Mouse (Mus musculus): Measurements from ENCODE around the gene Olfr1410. TPM values are rescaled to one million over a fixed set of nuclear protein-coding genes. Genes with fewer than 3 reads are reported as not detected.
A peak's percentile ranks its signal among the peaks of the same experiment; 100 is the strongest.

The Olfr1410 gene
- polyA plus RNA-seq, 1 experiment from 2014 or later: not detected

DNA sequence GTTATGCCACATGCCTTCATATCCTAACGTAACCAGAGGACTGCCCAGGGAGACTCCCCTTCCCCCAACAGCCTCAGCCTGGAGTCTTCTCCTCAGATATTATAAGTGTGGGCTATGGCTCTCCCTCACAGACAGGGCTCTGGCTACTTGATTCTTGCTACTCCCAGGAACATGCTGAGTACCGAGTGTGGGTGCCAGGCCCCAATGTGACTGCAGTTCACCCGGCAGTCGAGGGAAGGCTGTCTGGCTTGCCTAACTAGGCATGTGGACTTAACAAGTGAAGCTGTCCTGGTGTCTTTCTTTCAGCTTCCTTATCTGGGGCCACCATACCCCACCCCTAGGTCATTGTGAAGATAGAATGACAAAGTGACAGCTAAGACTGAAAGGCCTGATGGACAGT, 38.1 kb downstream of the Olfr1410 start:
- 94% methylated on average over 4 of the region's 4 CpGs for WGBS
- no peak overlapping the region for H3K27ac ChIP-seq
- no peak for ATAC-seq

DNA sequence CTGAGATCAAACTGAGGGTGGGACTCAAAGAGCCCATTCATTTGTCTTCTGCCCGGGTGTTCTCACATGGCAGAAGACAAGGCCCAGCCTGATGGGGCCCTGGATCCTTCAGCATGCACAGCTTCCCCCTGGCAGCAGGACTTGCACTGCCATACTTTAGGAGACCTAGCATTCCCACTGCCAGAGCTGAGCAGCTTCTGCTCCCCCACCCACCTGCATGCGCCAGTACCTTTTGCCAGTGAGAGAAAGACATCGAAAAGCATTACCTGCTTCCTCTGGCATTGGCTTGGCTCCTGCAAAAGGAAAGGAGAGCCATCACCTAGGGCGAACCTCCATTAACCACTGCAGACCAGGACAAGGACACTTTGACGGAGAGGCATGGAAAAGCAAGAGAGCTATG, 39.3 kb downstream of the Olfr1410 start:
- WGBS: 85% methylated on average over 5 of the region's 5 CpGs
- no peak overlapping the region for H3K4me3 ChIP-seq (replicated peaks)
- H3K27me3 ChIP-seq: peaks cover 7% of the 10 kb centered on the region; the same call in 1 of the 2 replicates
- H3K36me3 ChIP-seq: no peaks in the 10 kb centered on the region
- H3K4me2 ChIP-seq (replicated peaks): no peak overlapping the region
- no peaks in the 10 kb centered on the region for H3K9me3 ChIP-seq
- H3K4me1 ChIP-seq (replicated peaks): peaks cover 26% of the 10 kb centered on the region
- ATAC-seq: no peak
- no peak overlapping the region for H3K27ac ChIP-seq
- H3K9ac ChIP-seq (replicated peaks): no peak overlapping the region

More for the DNA sequence above, 38.1 kb downstream of the Olfr1410 start:
- Histone ChIP-seq H3K9ac (replicated peaks) (0 out of 2 replicates have a peak overlapping the region, but pooled peaks have one; percentile 19), H3K36me3 (peaks cover 6% of the 10 kb centered on the region), H3K4me2 (replicated peaks) (no peak overlapping the region), H3K9me3 (no peaks in the 10 kb centered on the region), H3K27me3 (peaks cover 7% of the 10 kb centered on the region; the same call in 1 of the 2 replicates), H3K4me1 (replicated peaks) (peaks cover 36% of the 10 kb centered on the region), H3K4me3 (replicated peaks) (no peak overlapping the region)

DNA sequence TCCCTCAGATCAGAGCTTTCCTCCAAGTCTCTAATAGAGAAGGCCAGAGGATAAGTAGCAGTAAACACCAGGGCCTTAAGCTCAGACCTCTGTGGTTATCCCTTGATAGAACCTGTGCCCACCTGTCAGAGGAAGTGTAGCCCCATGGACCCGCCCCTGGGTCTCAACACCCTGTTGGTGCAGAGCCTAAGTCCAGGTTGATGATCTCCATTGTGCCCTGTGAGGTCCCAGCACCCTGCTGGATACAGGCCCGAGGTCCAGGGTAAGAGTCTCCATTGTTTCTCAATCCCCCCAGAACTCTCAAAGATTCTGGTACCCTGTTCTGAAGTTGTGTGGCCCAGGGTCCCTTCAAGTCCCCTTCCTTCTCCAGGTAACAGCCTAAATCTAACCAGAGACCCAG, 40.5 kb downstream of the Olfr1410 start:
- H3K4me1 ChIP-seq (replicated peaks): peaks cover 14% of the 10 kb centered on the region
- H3K9ac ChIP-seq (replicated peaks): peak overlapping the region; percentile 11; the same call in 1 of the 2 replicates
- no peak for ATAC-seq
- no peaks in the 10 kb centered on the region for H3K36me3 ChIP-seq
- no peak overlapping the region for H3K4me3 ChIP-seq (replicated peaks)
- no peak overlapping the region for H3K27ac ChIP-seq
- no peak overlapping the region for H3K4me2 ChIP-seq (replicated peaks)
- WGBS: 59% methylated on average over 2 of the region's 2 CpGs
- no peaks in the 10 kb centered on the region for H3K9me3 ChIP-seq
- peaks cover 7% of the 10 kb centered on the region; the same call in 1 of the 2 replicates for H3K27me3 ChIP-seq

DNA sequence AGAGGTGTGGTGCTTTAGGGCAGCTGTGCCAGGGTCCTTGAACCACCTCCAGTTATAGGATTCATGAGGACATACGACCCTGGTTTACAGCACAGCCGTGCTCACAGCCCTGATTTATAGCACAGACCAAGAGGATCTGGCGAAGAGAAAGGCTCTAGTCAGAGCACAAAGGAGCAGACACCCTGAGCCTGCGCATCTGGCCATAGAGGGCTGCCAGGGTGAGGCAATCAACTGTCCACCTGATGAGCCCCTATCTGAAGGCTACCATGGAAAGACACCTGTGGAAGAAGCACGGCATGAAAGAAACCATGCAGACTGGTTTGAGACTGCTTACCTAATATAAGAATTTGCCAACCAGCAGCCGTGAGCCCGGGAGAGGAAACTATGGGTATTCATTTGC, 41.0 kb downstream of the Olfr1410 start:
- ATAC-seq: no peak
- H3K36me3 ChIP-seq: no peaks in the 10 kb centered on the region
- no peak overlapping the region for H3K4me2 ChIP-seq (replicated peaks)
- H3K27me3 ChIP-seq: peaks cover 7% of the 10 kb centered on the region; the same call in 1 of the 2 replicates
- 84% methylated on average over 7 of the region's 7 CpGs for WGBS
- no peak overlapping the region for H3K4me3 ChIP-seq (replicated peaks)
- H3K9ac ChIP-seq (replicated peaks): peak overlapping the region; percentile 11; the same call in 1 of the 2 replicates
- H3K9me3 ChIP-seq: no peaks in the 10 kb centered on the region
- H3K4me1 ChIP-seq (replicated peaks): peaks cover 13% of the 10 kb centered on the region
- no peak overlapping the region for H3K27ac ChIP-seq

DNA sequence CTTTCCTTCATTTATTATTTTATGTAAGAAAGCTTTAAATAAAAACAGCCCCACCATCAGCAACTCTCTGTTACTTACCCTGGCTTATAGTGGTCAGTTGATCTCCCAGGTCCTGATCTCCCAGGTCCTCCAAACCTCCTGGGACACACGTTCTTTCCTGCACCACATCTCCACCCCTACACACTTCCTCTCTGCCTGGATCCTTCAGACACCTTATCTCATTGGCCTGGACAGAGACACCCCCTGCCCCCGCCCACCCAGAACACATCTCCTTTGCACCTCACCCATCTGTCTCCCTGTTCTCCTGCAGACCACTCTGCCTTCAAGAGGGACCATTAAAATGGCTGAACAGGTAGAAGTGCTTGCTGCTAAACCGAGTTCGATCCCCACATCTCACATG, 41.4 kb downstream of the Olfr1410 start:
- Histone ChIP-seq H3K36me3 (no peaks in the 10 kb centered on the region), H3K9ac (replicated peaks) (no peak overlapping the region), H3K27me3 (peaks cover 7% of the 10 kb centered on the region; the same call in 1 of the 2 replicates), H3K4me3 (replicated peaks) (no peak overlapping the region), H3K4me1 (replicated peaks) (peaks cover 12% of the 10 kb centered on the region), H3K9me3 (no peaks in the 10 kb centered on the region), H3K4me2 (replicated peaks) (no peak overlapping the region), H3K27ac (no peak overlapping the region)
- 77% methylated on average over 4 of the region's 4 CpGs for WGBS
- no peak for ATAC-seq

DNA sequence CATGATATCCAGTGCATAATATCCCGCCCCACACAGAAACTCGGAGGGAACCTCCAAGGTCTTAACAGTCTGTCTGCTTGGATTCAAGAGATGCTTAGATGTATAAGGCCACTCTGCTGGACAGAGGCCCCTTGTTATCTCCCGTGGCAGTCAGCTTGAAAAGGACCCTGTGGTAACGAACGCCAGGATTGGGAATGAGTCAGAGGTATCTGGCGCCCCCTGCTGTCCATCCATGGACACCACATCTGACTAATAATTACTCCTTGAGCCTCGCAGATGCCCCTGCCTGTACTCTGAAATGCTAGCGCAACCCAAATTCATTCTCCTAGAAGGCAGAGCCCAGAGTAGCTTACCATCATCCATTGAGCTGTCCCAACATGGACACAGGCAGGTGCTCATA, 42.2 kb downstream of the Olfr1410 start:
- ATAC-seq: peak; percentile 57
- Histone ChIP-seq H3K27ac (no peak overlapping the region), H3K4me3 (replicated peaks) (no peak overlapping the region), H3K36me3 (no peaks in the 10 kb centered on the region), H3K4me2 (replicated peaks) (no peak overlapping the region), H3K9ac (replicated peaks) (no peak overlapping the region), H3K4me1 (replicated peaks) (peaks cover 5% of the 10 kb centered on the region), H3K9me3 (no peaks in the 10 kb centered on the region), H3K27me3 (peaks cover 7% of the 10 kb centered on the region; the same call in 1 of the 2 replicates)
- 10% methylated on average over 8 of the region's 8 CpGs for WGBS

DNA sequence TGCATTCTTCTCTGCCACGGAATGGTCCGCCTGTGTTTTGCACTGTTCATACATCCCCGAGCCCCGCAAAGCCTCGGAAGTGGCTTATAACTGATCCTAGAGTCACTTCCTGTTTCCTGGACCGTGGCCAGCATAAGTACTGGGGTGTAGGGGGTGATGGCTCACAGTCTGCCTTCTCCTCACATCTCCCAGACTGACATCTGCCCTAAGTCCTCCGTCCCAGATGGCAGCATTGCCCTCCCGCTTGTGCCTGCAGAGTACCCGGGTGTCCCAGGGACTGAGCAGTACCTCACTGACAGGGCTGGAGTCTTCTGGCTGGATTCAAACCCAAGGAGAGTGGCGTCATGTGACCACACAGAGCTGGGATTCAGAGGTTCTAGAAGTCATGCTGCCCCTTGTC, 42.6 kb downstream of the Olfr1410 start:
- no peaks in the 10 kb centered on the region for H3K36me3 ChIP-seq
- H3K4me3 ChIP-seq (replicated peaks): no peak overlapping the region
- peak; percentile 37; the same call in 1 of the 2 replicates for ATAC-seq
- H3K9ac ChIP-seq (replicated peaks): no peak overlapping the region
- H3K27ac ChIP-seq: no peak overlapping the region
- no peaks in the 10 kb centered on the region for H3K9me3 ChIP-seq
- H3K4me2 ChIP-seq (replicated peaks): no peak overlapping the region
- H3K27me3 ChIP-seq: peaks cover 7% of the 10 kb centered on the region; the same call in 1 of the 2 replicates
- WGBS: 51% methylated on average over 10 of the region's 10 CpGs
- peaks cover 4% of the 10 kb centered on the region for H3K4me1 ChIP-seq (replicated peaks)

DNA sequence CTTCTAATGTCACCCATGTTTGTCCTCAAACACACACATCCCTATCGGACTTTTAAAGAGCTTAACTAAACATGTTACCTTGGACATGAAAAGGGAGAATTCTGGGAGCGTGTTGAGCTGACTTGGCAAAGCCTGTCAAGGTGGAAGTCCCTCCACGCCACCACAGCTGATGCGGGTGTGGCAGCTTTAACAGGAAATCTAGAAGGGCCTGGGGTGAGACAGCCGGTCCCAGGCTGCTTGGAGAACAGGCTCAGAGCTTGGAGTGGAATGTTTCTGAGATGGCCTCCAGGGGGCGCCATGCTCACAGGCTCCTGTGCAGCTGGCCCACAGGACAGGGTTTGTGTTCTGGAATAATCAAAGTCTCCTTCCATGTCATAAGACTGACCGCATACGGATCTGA, 43.1 kb downstream of the Olfr1410 start, which contains the start of gene Otos:
TSS of gene Otos (minus strand) at position 169 of the 400 bp plus-strand sequence.
- Histone ChIP-seq H3K9me3 (no peaks in the 10 kb centered on the region), H3K36me3 (no peaks in the 10 kb centered on the region), H3K4me1 (replicated peaks) (peaks cover 4% of the 10 kb centered on the region), H3K27ac (no peak within 1 kb of the TSS), H3K4me3 (replicated peaks) (no peak within 1 kb of the TSS), H3K4me2 (replicated peaks) (no peak within 1 kb of the TSS), H3K27me3 (peaks cover 7% of the 10 kb centered on the region; the same call in 1 of the 2 replicates), H3K9ac (replicated peaks) (no peak within 1 kb of the TSS)
- WGBS: 29% methylated on average over 8 of the region's 8 CpGs
- peak; percentile 31; the same call in 1 of the 2 replicates for ATAC-seq

DNA sequence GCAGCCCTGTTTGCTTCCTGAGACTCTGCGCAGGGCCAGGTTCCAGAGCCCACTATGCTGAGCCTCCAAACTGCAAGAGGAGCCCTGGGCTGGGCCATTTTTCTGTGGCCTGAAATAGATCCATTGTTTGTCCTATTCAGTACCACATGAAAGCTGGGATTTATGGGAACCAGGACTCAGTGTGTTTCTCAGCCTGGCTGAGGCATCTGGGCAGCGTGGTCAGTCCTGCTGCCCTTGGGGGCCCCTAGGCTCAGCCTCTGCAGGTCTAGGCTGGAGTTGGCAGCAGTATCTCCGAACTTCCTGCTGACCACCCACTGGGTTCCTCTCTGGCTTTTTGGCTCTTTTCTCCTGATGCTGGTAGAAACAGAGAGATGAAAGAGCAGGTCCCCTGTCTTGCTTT, 45.9 kb downstream of the Olfr1410 start:
- H3K9me3 ChIP-seq: no peaks in the 10 kb centered on the region
- ATAC-seq: no peak
- peaks cover 3% of the 10 kb centered on the region; the same call in 1 of the 2 replicates for H3K27me3 ChIP-seq
- H3K9ac ChIP-seq (replicated peaks): peak overlapping the region; percentile 39; the same call in 1 of the 2 replicates
- no peaks in the 10 kb centered on the region for H3K36me3 ChIP-seq
- no peak overlapping the region for H3K4me3 ChIP-seq (replicated peaks)
- 64% methylated on average over 3 of the region's 3 CpGs for WGBS
- no peak overlapping the region for H3K27ac ChIP-seq
- no peak overlapping the region for H3K4me2 ChIP-seq (replicated peaks)
- peaks cover 4% of the 10 kb centered on the region for H3K4me1 ChIP-seq (replicated peaks)

DNA sequence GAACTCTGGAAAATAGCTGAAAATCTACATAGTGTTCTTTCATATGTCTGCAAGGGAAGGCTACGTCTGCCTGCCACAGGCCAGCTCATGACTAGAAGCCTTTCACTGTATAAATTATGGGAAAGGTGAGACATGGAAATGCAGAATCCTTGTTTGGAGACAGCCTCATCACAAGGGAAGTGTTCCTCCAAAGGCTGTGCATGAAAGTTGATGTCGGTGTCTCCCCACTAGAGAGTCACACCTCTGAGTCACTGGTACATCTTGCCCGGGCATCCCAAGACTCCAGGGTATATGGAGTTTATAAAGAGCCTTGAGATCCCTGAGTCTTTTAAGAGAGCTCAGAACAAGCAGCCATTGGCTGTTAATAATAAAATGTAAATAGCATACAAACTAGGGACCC, 47.6 kb downstream of the Olfr1410 start:
- Histone ChIP-seq H3K27me3 (no peaks in the 10 kb centered on the region), H3K9me3 (no peaks in the 10 kb centered on the region), H3K4me2 (replicated peaks) (no peak overlapping the region), H3K27ac (no peak overlapping the region), H3K4me3 (replicated peaks) (no peak overlapping the region), H3K9ac (replicated peaks) (no peak overlapping the region), H3K36me3 (no peaks in the 10 kb centered on the region), H3K4me1 (replicated peaks) (no peaks in the 10 kb centered on the region)
- ATAC-seq: no peak
- WGBS: 92% methylated on average over 3 of the region's 3 CpGs

DNA sequence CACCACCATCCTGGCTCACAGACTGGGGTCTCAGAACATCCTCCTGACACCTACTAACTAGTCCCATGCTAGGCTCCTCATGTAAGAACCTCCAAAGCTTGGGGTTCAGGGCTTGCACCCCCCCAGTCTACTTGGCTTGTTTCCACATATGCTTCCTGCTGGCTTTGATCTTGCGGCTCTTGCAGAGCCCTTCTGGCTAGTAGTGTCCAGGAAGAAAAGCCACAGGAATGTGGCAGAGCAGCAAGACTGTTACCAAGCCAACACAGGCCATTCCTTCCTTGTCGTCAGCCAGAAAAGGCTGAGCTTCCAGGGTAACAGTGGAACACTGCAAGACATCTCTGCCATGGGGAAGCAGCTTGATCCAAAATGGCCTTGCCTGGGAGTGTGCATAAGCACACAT, 49.1 kb downstream of the Olfr1410 start:
- Histone ChIP-seq H3K9me3 (no peaks in the 10 kb centered on the region), H3K4me2 (replicated peaks) (no peak overlapping the region), H3K36me3 (no peaks in the 10 kb centered on the region), H3K9ac (replicated peaks) (no peak overlapping the region), H3K27ac (no peak overlapping the region), H3K4me1 (replicated peaks) (no peaks in the 10 kb centered on the region), H3K4me3 (replicated peaks) (no peak overlapping the region), H3K27me3 (no peaks in the 10 kb centered on the region)
- no peak for ATAC-seq
- 77% methylated on average over 2 of the region's 2 CpGs for WGBS

DNA sequence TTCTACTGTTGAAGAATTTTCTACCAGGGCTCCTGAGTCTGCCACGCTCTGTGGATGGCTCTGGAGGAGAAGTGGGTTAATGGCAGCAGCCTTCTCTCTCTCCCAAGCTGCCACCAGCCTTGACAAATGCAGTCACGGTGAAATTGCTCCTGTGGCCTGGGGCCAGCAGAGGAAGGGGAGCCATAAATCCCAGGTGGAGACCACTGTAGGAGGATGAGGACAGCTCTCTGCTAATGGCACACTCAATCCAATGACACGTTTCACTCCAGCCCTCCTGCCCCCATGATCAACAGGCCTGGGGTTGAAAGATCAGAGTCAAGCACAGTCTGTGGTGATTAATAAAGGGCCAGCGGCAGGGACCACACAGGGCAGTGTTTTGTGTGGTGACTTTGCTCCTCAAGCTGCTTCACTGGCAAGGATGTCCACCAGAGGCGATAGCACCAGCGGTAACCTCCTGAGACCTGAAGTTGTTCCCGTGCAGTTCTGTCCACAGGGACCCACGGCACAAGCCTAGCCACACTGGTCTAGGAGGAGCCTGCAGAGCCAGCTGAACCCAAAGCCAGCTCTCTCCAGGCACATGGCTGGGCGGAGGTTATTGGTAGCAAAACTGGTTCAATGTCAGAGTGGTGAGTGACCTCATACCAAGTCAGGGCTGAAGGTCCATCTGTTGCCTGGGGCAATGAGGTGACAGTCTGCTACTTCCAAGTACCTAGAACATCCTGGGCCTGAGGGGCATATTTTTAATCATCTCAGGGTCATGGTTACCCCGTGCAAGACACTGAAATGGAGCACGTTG, 51.6 kb downstream of the Olfr1410 start:
- ATAC-seq: no peak
- H3K27ac ChIP-seq: no peak overlapping the region
- H3K4me3 ChIP-seq (replicated peaks): no peak overlapping the region
- no peak overlapping the region for H3K4me2 ChIP-seq (replicated peaks)
- no peaks in the 10 kb centered on the region for H3K27me3 ChIP-seq
- H3K4me1 ChIP-seq (replicated peaks): no peaks in the 10 kb centered on the region
- no peak overlapping the region for H3K9ac ChIP-seq (replicated peaks)
- WGBS: 81% methylated on average over 11 of the region's 11 CpGs
- no peaks in the 10 kb centered on the region for H3K9me3 ChIP-seq
- H3K36me3 ChIP-seq: no peaks in the 10 kb centered on the region
